ENCODE assay signal across 9 mouse cellular contexts in genomic region chr15:36966940-36967339, GRCm38 (mm10). TPM values are rescaled to one million over a fixed set of nuclear protein-coding genes. Genes with fewer than 3 reads are reported as not detected.
DNase-seq lines count a peak whose midpoint lies in the region; ATAC-seq and TF ChIP-seq lines count a peak whose summit lies in the region.
"Had no signal": no experiment of that assay in that cellular context is flagged by ENCODE, and none has a peak within 500 bp of the region (broad histone marks: within the 10 kb centered on the region; RNA-seq: fewer than 3 reads in every experiment).

No protein-coding gene starts in this region.

- DNase-seq in heart, adult 18-20 months: no peak
- DNase-seq in adrenal gland, postnatal 36 days: no peak
- DNase-seq in layer of hippocampus, adult 8-10 months (ENCODE audit: low spot score in 2 of 2): no peak
- DNase-seq in gastrocnemius, postnatal 25 days: no peak

- WGBS in heart, embryonic 16.5 days: 25% methylated on average over 7 of the region's 7 CpGs
- 22% methylated on average over 7 of the region's 7 CpGs for WGBS in midbrain, embryonic 13.5 days

- ATAC-seq in heart, embryonic 16.5 days (replicated peaks; ENCODE audit: extremely low read depth, insufficient read depth, low FRiP score): peak; percentile 14; the same call in 1 of the 2 replicates
- peak; percentile 79 for ATAC-seq in granulocyte monocyte progenitor cell, adult 5-6 weeks (replicated peaks; ENCODE audit: poor library complexity, severe bottlenecking)
- no peak; the same call in 1 of the 2 replicates for ATAC-seq in midbrain, embryonic 13.5 days

- no peak overlapping the region for H3K4me3 ChIP-seq in heart, embryonic 16.5 days (ENCODE audit: low read length)
- H3K4me3 ChIP-seq in bone marrow macrophage, adult 2 months (ENCODE audit: insufficient read depth, low read length): no peak overlapping the region
- H3K4me3 ChIP-seq in midbrain, embryonic 13.5 days (replicated peaks): peak overlapping the region; percentile 26; the same call in 1 of the 2 replicates

- TF ChIP-seq CTCF in bone marrow macrophage, adult 2 months (IDR thresholded peaks at IDR 0.05; ENCODE audit: low read depth, low read length): no peak

- no peak overlapping the region for H3K9ac ChIP-seq in heart, embryonic 16.5 days (ENCODE audit: low read length)
- H3K9ac ChIP-seq in midbrain, embryonic 13.5 days (replicated peaks): peak overlapping the region; percentile 44
- H3K9ac ChIP-seq: liver, embryonic 14.5 days had no signal

- H3K4me1 ChIP-seq in heart, embryonic 16.5 days (ENCODE audit: control insufficient read depth, insufficient read depth, low read length): peaks cover 24% of the 10 kb centered on the region
- H3K4me1 ChIP-seq in bone marrow macrophage, adult 2 months (ENCODE audit: control insufficient read depth, insufficient read depth, low read length): peaks cover 19% of the 10 kb centered on the region
- H3K4me1 ChIP-seq in midbrain, embryonic 13.5 days (replicated peaks): peaks cover 33% of the 10 kb centered on the region

- no peak for TF ChIP-seq POLR2A in bone marrow macrophage, adult 2 months (IDR thresholded peaks at IDR 0.05; ENCODE audit: borderline replicate concordance, low read depth, low read length)

- 0 out of 2 replicates have a peak, but pooled peaks cover 2% of the 10 kb centered on the region for H3K9me3 ChIP-seq in heart, embryonic 16.5 days (replicated peaks; ENCODE audit: control insufficient read depth, low read length)
- H3K9me3 ChIP-seq in midbrain, embryonic 13.5 days: no peaks in the 10 kb centered on the region

- H3K4me2 ChIP-seq in heart, embryonic 16.5 days (ENCODE audit: low read depth, low read length): peak overlapping the region; percentile 50
- H3K4me2 ChIP-seq in midbrain, embryonic 13.5 days (replicated peaks): peak overlapping the region; percentile 52

- no peaks in the 10 kb centered on the region for H3K27me3 ChIP-seq in heart, embryonic 16.5 days (ENCODE audit: control insufficient read depth, insufficient read depth, low read length)
- no peaks in the 10 kb centered on the region for H3K27me3 ChIP-seq in midbrain, embryonic 13.5 days

- H3K27ac ChIP-seq in heart, embryonic 16.5 days (ENCODE audit: low read length): no peak overlapping the region
- H3K27ac ChIP-seq in bone marrow macrophage, adult 2 months (ENCODE audit: insufficient read depth, low read depth, low read length): peak overlapping the region; percentile 77
- peak overlapping the region; percentile 92 for H3K27ac ChIP-seq in midbrain, embryonic 13.5 days
- H3K27ac ChIP-seq: liver, embryonic 14.5 days had no signal

- no peaks in the 10 kb centered on the region for H3K36me3 ChIP-seq in heart, embryonic 16.5 days (ENCODE audit: control insufficient read depth, insufficient read depth)
- H3K36me3 ChIP-seq in midbrain, embryonic 13.5 days: no peaks in the 10 kb centered on the region

RNA-seq across cellular contexts. Expression of gene Zfp706, which starts 40.6 kb away (rescaled TPM):
- 426 and 448 TPM in 2 replicates for polyA plus RNA-seq in heart, embryonic 16.5 days (2015; fragmentation: Nextera tagmentation; extraction: Ambion mirVana)
- total RNA-seq in heart, adult 18-20 months (2021): 100 to 1,000 TPM; 196 to 224 TPM
- 176 and 194 TPM in 2 replicates for polyA plus RNA-seq in bone marrow macrophage, adult 2 months (2012; ENCODE audit: insufficient read depth, insufficient read length, missing spikeins)
- 276 TPM in 2 replicates for total RNA-seq in granulocyte monocyte progenitor cell, adult 5-6 weeks (2014; fragmentation: Nextera tagmentation)
- 73.9 and 112 TPM in 2 replicates for total RNA-seq in granulocyte monocyte progenitor cell, adult 5-6 weeks (2017)
- 437 and 479 TPM in 2 replicates for polyA plus RNA-seq in midbrain, embryonic 13.5 days (2015; fragmentation: Nextera tagmentation; extraction: Ambion mirVana)
- total RNA-seq in adrenal gland, postnatal 36 days (2021): 100 to 1,000 TPM; 203 to 216 TPM
- 100 to 1,000 TPM; 229 to 299 (median 248) TPM for total RNA-seq in layer of hippocampus, adult 8-10 months (2022)
- total RNA-seq in gastrocnemius, postnatal 25 days (2021): 100 to 1,000 TPM; 124 to 125 TPM
